Mouse (Mus musculus): ENCODE measurements at regions not wholly inside any gene's neighbourhood (a gene's known extent, or its start where the extent isn't known, plus 50 kb on each side); places are given as distances from the start of the nearest gene placed in this dataset.

DNA sequence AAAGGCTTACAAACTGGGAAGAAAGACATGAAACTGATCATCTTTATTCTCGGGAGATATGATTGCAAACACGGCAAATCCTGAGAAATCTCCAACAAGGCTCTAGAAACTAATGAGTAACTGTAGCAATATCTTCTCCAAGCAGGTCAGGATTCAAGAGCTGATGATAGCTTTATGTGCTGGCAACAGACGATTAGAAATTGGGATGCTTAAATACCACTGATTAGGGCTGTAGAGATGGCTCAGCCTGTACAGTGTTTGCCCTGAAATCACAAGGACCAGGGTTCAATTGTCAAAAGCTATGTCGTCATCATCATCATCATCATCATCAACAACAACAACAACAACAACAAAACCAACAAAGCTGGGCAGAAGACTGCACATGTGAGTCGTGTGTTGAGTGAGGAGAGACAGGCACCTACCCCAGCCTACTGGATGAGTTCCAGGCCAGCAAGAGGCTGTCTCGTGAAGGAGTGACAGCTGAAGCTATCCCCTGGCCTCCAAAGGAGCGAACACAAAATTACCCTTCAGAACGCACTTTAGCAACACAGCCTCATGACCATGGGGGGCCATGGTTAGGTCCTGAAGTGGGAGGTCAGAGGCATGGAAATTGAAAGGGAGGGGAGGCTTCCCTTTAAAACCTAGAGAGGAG is 225.0 kb downstream of the Tex36 start:
- CTCF ChIA-PET, result no interaction called here

DNA sequence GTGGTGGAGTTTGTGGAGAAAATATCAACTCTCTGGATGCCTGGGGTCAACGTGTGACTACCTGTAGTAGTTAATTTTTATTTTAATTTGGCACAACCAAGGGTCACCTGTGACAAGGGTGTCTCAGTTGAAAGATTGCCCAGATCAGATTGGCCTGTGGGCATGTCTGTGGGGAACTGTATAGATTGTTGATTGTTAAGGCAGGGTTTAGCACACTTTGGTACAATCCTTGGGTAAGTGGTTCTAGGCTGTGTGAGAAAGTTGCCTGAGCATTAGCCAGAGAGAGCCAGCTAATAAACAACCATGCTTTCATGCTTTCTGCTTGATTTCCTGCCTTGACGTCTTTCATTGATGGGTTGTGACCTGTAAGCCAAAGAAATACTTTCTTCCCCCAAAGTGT is 229.3 kb downstream of the Tex36 start:
- CTCF ChIA-PET, result no interaction called here

DNA sequence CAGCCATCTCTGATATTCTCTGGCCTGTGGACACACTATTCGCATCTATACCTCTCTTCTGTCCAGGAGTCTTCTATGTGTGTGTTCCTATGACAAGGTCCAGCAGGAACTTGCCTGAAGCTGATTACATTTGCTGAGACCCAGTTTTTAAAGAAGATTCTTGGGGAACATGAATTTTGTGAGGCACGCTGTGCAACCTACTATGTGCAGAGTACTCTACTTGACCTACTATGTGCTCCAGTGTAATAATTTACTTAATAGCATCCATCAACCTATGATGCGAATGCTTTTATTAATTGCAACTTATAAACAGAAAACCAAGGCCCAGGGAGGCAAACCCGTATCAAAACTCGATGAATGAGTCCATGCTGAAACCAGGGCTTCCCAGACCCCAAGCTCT is 231.4 kb downstream of the Tex36 start:
- CTCF ChIA-PET, result no interaction called here

- CTCF ChIA-PET, result no interaction called here
These were observed 237.4 kb downstream of the Tex36 start for GRCm38 (mm10) chr7:133364601-133365000.

- CTCF ChIA-PET, result no interaction called here
These were observed 204.6 kb upstream of the Ctbp2 start for GRCm38 (mm10) chr7:133328717-133329116.

DNA sequence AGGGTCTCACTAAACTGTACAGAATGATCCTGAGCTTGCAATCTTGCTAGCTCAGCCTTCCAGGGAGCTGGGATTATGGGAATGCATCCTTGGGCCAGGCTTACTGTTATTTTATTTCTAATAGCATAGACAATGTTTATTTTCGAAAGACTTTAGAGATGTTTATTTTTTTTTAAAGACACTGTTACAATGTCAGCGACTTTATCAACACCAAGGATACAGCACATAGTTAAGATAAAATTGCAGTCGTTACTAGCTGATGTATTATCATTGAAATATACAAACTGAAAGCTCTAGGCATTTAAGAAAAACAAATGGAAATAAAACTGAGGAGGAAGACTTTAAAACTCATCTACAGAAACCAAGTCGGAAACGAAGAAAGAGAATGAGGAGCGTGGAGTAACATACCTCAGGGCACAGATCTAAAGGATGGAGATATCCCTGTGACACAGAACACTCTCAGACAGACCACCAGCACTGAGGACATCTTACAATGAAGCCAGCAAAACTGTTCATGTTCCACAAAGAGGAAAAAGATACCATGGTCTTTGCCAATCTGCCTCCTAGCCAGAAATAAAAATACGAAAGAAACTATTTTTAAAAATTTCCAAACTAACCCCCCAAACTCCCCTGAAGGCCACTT is 201.5 kb upstream of the Ctbp2 start:
- CTCF ChIA-PET, result no interaction called here

DNA sequence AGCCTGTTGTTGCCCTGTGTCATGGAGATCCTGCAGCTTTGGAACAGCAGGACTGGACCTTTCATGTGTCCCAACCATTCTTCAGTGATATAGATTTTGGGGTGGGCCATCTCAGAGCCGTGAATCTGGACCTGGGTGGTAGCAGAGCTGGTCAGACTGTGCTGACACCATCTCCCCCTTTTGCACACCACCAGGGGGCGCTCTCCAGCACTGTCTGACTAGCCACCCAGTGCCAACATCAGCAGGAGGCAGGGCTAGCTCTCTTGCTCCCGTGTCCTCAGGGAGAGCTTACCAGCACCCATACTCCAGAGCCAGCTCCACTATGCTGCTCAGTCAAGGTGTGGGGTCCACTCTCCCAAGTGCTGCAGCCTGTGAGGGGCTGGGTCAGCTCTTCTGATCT is 199.8 kb upstream of the Ctbp2 start:
- CTCF ChIA-PET, result no interaction called here

DNA sequence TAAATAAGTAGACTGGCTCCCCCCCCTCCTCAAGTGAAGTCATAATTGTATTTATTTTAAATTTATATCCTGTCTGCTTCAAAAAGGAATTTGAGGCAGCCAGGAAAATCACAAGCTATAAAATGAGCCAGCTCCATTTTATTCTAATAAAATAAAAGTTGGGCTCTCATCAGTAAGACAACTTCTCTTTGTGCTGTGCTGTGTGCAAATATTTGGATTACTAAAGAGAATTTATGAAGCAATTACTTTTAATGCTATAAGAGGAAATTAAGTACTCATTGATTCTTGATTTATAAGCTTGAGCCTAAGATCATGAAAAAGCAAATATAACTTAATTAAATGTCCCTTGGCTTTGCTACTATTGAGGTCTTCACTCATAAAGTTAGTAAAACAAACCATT is 193.4 kb upstream of the Ctbp2 start:
- CTCF ChIA-PET, result no interaction called here

DNA sequence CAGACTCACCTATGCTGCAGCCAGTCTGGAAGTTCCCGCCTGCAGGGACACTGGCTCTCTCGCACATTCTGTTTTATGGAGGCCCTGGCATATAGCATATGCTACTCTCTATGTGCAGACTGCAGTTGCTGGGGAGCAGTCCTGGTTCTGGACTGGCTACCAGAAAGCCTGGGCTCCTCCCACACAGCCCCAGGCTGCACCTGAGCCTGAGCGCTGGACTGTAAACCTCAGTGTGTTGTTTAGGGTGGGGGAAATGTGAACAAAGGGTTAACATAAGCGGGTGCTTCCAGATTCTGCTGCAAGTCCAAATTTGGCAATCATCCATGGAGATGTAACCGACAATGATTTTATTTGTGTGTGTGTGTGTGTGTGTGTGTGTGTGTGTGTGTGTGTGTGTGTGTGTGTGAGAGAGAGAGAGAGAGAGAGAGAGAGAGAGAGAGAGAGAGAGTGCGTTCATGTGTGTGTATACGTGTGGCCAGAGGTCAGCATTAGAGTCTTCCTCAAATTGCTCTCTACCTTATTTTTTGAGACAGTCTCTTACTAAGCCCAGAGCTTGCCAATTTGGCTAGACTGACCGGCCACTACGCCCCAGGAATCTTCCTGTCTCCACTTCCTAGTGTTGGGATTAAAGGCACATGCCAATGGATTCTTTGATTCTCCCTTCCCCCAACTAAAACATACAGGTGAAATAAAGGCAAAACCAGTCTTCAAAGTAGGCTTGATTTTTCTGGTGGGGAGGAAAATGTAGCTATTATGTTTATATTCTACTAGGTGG is 192.7 kb upstream of the Ctbp2 start:
- CTCF ChIA-PET, result interaction anchor here (0.6 kb wide), 1 partner anchor 1010 kb away, joined by 7 read pairs; no protein-coding TSS in a partner anchor

GRCm38 (mm10) chr7:133315197-133316029 is 191.3 kb upstream of the Ctbp2 start:
- CTCF ChIA-PET, result no interaction called here

- CTCF ChIA-PET, result no interaction called here
These were observed 189.0 kb upstream of the Ctbp2 start for GRCm38 (mm10) chr7:133313115-133313514.

GRCm38 (mm10) chr7:133311116-133311801 is 187.1 kb upstream of the Ctbp2 start:
- CTCF ChIA-PET, result interaction anchor here (0.6 kb wide), 1 partner anchor 157 kb away, joined by 4 read pairs; no protein-coding TSS in a partner anchor

DNA sequence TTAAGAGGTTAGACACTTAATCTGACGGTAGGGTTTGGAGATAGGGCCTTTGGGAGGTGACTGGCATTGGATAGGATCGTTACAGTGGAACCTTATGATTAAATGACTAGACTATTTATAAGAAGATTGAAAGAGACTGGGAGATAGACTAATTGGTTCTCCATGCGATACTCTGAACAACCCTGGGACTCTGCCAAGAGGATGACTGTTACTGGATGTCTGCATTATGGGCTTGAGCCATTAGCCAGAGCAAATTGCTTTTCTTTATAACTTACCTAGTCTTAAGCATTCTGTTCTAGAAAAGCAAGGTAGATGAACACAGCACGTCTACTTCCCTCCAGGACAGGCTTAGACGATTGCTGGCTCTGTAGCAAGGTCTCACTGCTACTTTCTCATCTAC is 180.3 kb upstream of the Ctbp2 start:
- CTCF ChIA-PET, result no interaction called here

DNA sequence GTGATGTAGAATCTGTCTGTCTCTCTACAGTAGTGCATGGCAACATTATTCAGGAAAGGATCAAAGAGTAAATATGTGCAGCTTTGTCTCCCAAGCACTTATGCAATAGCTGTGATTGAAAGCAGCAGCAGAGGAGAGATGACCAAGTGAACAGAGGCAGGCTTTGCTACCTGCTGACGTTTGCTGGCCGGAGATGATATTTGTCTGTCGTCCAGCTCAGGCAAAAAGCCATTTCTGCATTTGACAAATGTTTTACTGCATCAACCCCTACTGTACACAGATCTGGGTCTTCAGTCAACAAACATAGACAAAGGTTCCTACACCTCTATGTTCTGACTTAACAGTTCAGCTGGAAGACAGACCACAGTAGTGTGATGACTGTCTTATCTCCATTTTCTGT is 166.3 kb upstream of the Ctbp2 start:
- CTCF ChIA-PET, result no interaction called here

DNA sequence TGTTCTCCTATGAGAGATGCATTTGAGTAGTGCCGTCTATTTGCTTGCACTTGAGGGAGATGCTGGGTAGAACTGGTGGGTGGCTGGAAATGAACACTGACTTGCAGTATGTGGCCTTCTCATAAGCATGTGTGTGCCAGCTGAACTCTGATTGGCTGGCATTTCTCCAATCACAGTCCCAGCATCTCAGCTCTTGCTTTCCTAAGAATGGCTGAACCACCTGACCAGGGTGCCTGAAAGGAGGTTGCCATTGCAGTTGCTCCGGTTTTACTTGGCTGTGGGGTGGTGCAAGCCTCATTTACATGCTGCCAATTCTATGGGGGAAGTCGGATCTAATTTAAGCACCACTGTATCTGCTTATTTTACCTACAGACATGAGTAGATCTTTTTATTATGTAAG is 164.1 kb upstream of the Ctbp2 start:
- CTCF ChIA-PET, result no interaction called here

DNA sequence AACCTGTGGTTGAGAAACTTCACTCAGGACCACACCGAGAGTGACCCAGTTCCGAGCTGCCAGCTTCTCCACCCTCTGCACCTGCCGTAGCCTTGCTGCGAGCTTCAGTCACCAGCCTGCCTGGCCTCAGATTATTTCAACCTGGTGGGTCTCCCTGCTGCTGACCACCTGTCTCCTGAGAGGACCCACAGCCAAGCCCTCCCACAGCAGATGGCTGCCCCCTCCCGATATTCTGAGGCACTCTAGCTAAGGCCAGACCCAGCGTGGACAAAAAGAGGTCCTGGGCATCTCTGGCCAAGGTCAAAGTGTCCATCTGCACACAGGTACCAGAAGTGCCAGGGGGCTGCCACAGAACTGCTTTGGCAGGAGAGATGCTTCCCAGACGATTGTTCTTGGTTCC is 162.7 kb upstream of the Ctbp2 start:
- CTCF ChIA-PET, result interaction anchor here (0.5 kb wide), 1 partner anchor 374 kb away, joined by 3 read pairs; no protein-coding TSS in a partner anchor

DNA sequence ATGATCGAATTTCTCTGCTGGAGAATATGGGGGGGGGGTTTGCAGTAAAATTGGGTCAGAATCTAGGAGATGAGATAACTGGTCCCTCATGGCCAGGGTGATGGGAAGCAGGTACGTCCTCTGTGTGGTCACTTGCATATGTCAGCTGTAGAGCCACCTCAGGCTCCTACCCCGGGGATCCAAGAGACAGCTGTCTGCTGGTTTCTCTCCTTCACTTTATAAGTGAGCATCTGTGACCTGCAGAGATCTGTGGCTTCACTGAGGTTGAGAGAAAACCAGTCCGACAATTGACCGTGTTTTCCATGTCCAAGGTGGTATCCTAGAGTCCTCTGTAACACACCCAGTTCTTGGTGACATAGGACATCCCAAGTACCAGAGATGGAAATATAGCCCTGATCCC is 162.1 kb upstream of the Ctbp2 start:
- CTCF ChIA-PET, result no interaction called here

DNA sequence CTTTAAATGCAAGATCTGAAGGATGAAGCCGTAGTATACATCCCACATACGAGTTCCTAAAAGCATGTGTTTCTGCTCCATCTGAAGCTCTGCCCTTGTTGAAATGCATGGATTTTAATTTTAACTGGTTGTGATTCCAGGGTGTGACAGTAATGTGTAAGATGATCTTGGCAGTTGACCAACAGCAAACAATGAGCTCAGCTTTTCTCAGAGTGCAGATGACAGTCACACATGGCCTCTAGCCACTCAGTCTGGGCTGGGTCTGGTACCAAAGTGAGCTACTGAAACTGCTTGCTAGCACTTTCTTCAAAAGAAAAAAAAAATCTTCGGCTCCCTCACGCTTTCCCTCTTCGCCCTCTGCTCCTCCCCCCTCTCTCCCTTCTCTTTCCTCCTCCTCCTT is 138.0 kb upstream of the Ctbp2 start:
- CTCF ChIA-PET, result no interaction called here

- CTCF ChIA-PET, result no interaction called here
These were observed 135.0 kb upstream of the Ctbp2 start for GRCm38 (mm10) chr7:133259143-133259542.

DNA sequence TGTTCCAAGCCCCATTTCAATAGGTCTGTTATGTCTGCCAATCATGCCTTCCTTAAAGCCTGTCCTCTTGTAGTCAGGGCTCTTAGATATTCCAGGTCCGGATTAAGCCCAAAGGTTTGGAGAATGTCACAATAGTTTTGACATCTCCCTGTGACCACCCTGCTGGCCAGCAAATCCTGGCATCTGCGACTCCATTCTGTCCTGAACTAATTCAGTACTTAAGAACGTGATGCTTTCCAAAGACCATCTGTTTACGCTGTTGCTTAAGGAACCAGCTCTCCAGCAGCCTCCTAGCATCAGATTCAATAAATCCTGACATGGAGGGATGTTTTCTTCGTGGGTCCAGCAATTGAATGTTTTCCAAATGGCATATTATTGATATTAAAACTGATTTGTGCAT is 132.7 kb upstream of the Ctbp2 start:
- CTCF ChIA-PET, result no interaction called here

DNA sequence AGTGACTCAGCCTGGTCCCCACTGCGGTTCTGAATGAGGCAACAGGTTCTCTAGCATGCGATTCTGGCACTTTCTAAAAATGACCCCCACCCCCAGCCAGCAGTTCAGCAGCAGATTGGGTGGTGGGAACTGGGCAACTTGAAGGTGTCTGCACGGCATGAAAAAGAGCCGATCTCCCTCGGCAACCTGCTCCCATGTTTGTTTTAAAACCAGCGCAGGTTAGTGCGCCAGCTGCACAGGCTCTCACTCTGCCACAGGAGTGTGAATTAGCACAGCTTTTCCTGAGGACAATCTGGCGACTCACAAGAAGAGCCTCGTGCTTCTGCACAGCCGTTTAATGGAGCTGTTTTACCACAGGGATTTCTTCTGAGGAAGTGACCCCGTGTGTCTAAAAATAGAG is 120.4 kb upstream of the Ctbp2 start:
- CTCF ChIA-PET, result no interaction called here

DNA sequence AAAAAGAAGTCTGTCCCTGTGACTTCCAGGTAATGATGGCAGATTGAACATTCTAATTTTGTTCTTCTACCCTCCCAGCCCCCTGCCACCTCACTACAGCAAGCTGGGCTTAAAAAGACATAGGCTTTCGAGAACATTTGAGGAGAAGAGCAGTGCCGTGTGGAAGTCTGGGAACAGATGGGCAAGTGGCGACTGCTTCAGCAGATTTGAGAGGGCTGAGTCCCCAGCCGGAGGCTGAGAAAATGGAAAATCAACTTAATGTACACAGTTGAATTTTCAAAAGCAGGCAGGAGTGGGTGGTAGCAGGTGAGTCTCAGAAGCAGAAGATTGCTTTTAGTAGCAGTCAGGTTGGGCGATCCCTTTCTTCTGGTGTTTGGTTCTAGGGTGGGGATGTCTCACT is 110.2 kb upstream of the Ctbp2 start:
- CTCF ChIA-PET, result no interaction called here
